Mouse (Mus musculus): ENCODE measurements around the gene Sytl3. TPM values are rescaled to one million over a fixed set of nuclear protein-coding genes. Genes with fewer than 3 reads are reported as not detected.
"Not testable (repeated sequence)": the region's sequence is repeated elsewhere in the genome, so short reads cannot be mapped to it uniquely, and the experiment has no call there.

The Sytl3 gene
- polyA plus RNA-seq, 1 experiment from 2014 or later = not detected

GRCm38 (mm10) chr17:6681721-6682120 lies 22.8 kb downstream of the Sytl3 start:
- not testable (repeated sequence) for H3K4me1 ChIP-seq; H3K9ac ChIP-seq; H3K4me2 ChIP-seq; H3K4me3 ChIP-seq; H3K27ac ChIP-seq; ATAC-seq; H3K36me3 ChIP-seq; H3K27me3 ChIP-seq (replicated peaks); H3K9me3 ChIP-seq (replicated peaks)
- WGBS (ENCODE audit: insufficient replicate concordance) = 68% methylated on average over 4 of the region's 4 CpGs

- H3K4me2 ChIP-seq; H3K9ac ChIP-seq; H3K36me3 ChIP-seq; ATAC-seq; H3K27ac ChIP-seq; H3K9me3 ChIP-seq (replicated peaks); H3K4me3 ChIP-seq; H3K27me3 ChIP-seq (replicated peaks); H3K4me1 ChIP-seq: not testable (repeated sequence)
- 92% methylated on average over 1 of the region's 5 CpGs for WGBS (ENCODE audit: insufficient replicate concordance)
Measured at GRCm38 (mm10) chr17:6683702-6684101, 24.8 kb downstream of the Sytl3 start.

GRCm38 (mm10) chr17:6684464-6685287 lies 25.8 kb downstream of the Sytl3 start:
- H3K9ac ChIP-seq; H3K4me3 ChIP-seq; H3K27ac ChIP-seq; ATAC-seq; H3K36me3 ChIP-seq; H3K4me2 ChIP-seq; H3K4me1 ChIP-seq; H3K27me3 ChIP-seq (replicated peaks); H3K9me3 ChIP-seq (replicated peaks): not testable (repeated sequence)
- no CpG with 5 or more reads among the region's 4 CpGs for WGBS (ENCODE audit: insufficient replicate concordance)

- not testable (repeated sequence) for H3K9me3 ChIP-seq (replicated peaks); ATAC-seq; H3K9ac ChIP-seq; H3K4me2 ChIP-seq; H3K4me1 ChIP-seq; H3K27ac ChIP-seq; H3K36me3 ChIP-seq; H3K4me3 ChIP-seq; H3K27me3 ChIP-seq (replicated peaks)
- 59% methylated on average over 4 of the region's 8 CpGs for WGBS (ENCODE audit: insufficient replicate concordance)
Measured at GRCm38 (mm10) chr17:6685288-6685818, 26.5 kb downstream of the Sytl3 start.

DNA sequence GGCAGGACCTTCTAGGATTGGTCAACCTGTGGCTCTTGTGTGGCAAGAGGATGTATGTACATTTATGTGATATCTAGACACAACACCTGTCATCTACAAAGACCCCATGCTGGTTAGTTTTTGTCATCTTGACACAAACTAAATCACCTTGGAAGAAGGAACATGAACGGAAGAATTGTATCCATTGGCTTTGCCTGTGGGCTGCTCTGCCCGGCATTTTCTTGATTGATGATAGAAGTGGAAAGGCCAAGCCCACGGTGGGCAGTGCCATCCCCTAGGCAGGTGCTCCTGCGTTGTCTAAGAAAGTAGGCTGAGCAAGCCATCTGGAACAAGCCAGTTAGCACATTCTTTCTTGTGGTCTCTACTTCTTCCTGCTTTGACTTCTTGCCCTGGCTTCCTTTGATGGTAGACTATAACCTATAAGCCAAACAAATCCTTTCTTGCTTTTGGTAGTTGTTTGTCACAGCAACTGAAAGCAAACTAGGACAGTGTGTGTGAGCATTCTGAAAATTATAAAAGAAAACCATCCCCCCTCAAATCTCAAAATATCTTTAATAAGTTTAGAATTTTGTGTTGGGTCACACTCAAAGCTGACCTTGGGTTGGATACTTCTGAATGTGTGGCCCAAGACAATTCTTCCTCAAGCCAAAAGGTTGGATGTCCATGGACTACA lies 27.5 kb downstream of the Sytl3 start:
- H3K27me3 ChIP-seq (replicated peaks); H3K36me3 ChIP-seq; H3K9me3 ChIP-seq (replicated peaks); H3K4me2 ChIP-seq; H3K27ac ChIP-seq; H3K9ac ChIP-seq; ATAC-seq; H3K4me1 ChIP-seq; H3K4me3 ChIP-seq: not testable (repeated sequence)
- 80% methylated on average over 3 of the region's 4 CpGs for WGBS (ENCODE audit: insufficient replicate concordance)

DNA sequence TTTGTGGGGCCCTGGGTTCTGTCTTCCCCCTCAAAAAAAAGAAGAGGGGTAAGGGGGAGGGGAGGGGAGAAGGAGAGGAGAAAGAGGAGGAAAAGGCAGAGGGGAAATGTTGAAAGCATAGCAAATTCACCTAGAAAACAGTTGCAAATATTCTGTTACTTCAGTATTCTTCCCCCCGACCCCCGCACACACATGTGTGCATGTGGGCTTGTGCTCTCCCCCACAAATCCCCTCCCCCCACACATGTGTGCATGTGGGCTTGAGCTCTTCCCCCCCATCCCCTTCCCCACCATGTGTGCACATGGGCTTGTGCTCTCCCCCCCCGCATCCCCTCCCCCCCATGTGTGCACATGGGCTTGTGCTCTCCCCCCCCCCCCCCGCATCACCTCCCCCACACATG lies 30.5 kb downstream of the Sytl3 start:
- H3K4me2 ChIP-seq; ATAC-seq; H3K27me3 ChIP-seq (replicated peaks); H3K9ac ChIP-seq; H3K4me1 ChIP-seq; H3K4me3 ChIP-seq; H3K27ac ChIP-seq; H3K36me3 ChIP-seq; H3K9me3 ChIP-seq (replicated peaks): not testable (repeated sequence)
- 92% methylated on average over 2 of the region's 4 CpGs for WGBS (ENCODE audit: insufficient replicate concordance)

DNA sequence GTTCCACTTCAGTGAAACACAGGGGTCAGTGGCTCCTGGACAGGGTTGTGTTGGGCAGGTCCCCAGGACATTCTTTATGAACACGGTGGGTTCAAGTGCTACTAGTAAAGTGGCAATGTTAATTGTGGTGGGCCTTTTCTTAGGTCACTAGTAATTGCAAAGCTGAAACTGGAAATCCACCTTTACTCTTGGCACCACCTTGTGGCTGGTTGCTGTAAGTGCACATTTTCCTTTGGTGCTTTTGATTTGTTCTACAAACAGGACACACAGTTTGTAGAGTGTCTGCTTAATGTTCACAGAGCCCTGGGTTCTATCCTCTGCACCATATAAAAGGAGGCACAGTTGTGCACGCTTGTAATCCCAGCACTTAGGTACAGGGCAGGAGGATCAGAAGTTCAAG lies 32.7 kb downstream of the Sytl3 start:
- not testable (repeated sequence) for H3K4me1 ChIP-seq; ATAC-seq; H3K9ac ChIP-seq; H3K27ac ChIP-seq; H3K9me3 ChIP-seq (replicated peaks); H3K4me3 ChIP-seq; H3K27me3 ChIP-seq (replicated peaks); H3K4me2 ChIP-seq; H3K36me3 ChIP-seq
- 4% methylated on average over 2 of the region's 2 CpGs for WGBS (ENCODE audit: insufficient replicate concordance)

GRCm38 (mm10) chr17:6695712-6696111 lies 36.8 kb downstream of the Sytl3 start:
- not testable (repeated sequence) for H3K4me2 ChIP-seq; H3K27me3 ChIP-seq (replicated peaks); H3K9ac ChIP-seq; H3K4me1 ChIP-seq; ATAC-seq; H3K4me3 ChIP-seq; H3K36me3 ChIP-seq; H3K9me3 ChIP-seq (replicated peaks); H3K27ac ChIP-seq
- 45% methylated on average over 9 of the region's 9 CpGs for WGBS (ENCODE audit: insufficient replicate concordance)

GRCm38 (mm10) chr17:6696521-6696920 lies 37.6 kb downstream of the Sytl3 start:
- H3K36me3 ChIP-seq = not testable (repeated sequence)

DNA sequence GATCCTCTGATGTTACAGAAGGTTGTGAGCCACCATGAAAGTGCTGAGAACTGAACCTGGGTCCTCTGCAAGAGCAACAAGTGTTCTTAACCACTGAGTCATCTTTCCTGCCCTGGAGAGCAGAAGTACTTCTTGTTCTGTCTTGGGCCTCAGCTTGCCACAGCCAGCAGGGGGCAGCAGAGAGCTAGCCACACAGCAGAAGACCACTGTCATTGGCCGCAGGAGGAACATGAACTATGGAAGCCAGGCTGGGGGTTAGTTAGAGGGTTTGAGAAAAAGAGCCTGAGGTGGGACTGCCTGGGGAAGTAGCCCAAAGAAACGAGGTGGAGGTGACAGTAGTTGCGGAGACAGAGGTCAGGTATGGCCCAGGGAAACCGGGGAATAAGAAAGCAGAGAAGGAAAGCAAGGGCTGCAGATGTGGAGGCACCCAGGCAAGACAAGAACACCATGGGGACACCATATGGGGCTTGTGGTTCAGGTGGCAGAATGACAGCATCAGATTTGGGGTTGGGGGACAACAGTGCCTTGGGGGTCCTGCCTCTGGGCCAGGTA lies 38.4 kb downstream of the Sytl3 start:
- H3K9ac ChIP-seq; H3K4me1 ChIP-seq; H3K4me2 ChIP-seq; H3K36me3 ChIP-seq; ATAC-seq; H3K4me3 ChIP-seq; H3K27me3 ChIP-seq (replicated peaks); H3K9me3 ChIP-seq (replicated peaks); H3K27ac ChIP-seq: not testable (repeated sequence)
- WGBS (ENCODE audit: insufficient replicate concordance) = 14% methylated on average over 4 of the region's 4 CpGs

More at GRCm38 (mm10) chr17:6696521-6696920, 37.6 kb downstream of the Sytl3 start:
- ATAC-seq; H3K27ac ChIP-seq; H3K27me3 ChIP-seq (replicated peaks); H3K4me1 ChIP-seq; H3K9me3 ChIP-seq (replicated peaks); H3K9ac ChIP-seq; H3K4me2 ChIP-seq; H3K4me3 ChIP-seq: not testable (repeated sequence)
- WGBS (ENCODE audit: insufficient replicate concordance) = 48% methylated on average over 8 of the region's 8 CpGs

- not testable (repeated sequence) for H3K27ac ChIP-seq; H3K4me2 ChIP-seq; H3K4me3 ChIP-seq; H3K4me1 ChIP-seq; H3K36me3 ChIP-seq; H3K27me3 ChIP-seq (replicated peaks); H3K9ac ChIP-seq; ATAC-seq; H3K9me3 ChIP-seq (replicated peaks)
- 47% methylated on average over 8 of the region's 9 CpGs for WGBS (ENCODE audit: insufficient replicate concordance)
Measured at GRCm38 (mm10) chr17:6699502-6699901, 40.6 kb downstream of the Sytl3 start.

DNA sequence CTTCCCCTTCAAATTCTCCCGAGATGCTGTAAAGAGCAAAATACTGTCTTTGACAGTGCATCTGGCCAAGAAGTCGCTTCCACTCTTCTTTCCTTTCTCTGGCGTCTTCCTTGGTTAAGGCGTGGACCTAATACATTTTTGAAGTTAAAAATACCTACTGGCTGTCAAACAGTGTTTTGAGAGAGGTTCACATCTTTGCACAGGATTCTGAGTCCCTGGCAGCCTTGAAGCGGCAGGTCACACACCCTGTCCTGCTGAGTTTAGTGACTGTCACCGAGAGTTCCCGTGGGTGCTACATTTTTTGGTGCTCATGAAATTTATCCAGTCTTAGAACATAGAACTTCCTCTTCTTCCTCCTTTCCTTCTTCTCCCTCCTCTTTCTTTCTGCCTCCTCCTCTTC lies 41.2 kb downstream of the Sytl3 start:
- not testable (repeated sequence) for ATAC-seq; H3K9ac ChIP-seq; H3K36me3 ChIP-seq; H3K4me3 ChIP-seq; H3K27me3 ChIP-seq (replicated peaks); H3K27ac ChIP-seq; H3K4me1 ChIP-seq; H3K9me3 ChIP-seq (replicated peaks); H3K4me2 ChIP-seq
- 59% methylated on average over 4 of the region's 7 CpGs for WGBS (ENCODE audit: insufficient replicate concordance)
